Comparison of ENCODE assay signal across 8 mouse cellular contexts in the genomic region with DNA sequence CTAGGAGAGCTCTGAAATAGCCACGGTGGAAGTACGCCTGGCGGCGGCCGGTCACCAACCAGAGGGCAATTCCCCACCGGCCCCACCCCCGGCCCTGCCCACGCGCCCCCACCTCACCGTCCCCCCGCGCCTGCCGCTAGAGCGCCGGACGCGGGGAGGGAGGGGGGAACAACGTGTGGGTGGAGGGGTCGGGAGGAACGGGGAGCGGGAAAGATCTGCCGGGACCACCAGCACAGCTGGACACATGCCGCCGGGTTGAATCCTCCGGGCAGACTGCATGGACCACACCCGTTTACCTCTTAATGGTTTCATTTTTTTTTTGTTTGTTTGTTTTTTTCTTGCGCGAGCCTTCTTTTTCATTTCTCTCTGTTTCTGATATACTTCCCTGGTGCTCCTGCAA.
DNase-seq lines count a peak whose midpoint lies in the region; ATAC-seq lines count a peak whose summit lies in the region.

No protein-coding gene starts in this region.

- DNase-seq in CD4-positive helper T cell, adult 2 months (ENCODE audit: low read depth, low spot score), result peak; percentile 89
- DNase-seq in Muller cell, postnatal 12 days (ENCODE audit: inconsistent ontology term), result peak; percentile 79
- peak; percentile 57 to 81 for DNase-seq in cerebellum, postnatal 25 days
- DNase-seq in kidney, postnatal 14 days, result peak; percentile 80
- peak; percentile 2 for DNase-seq in lung, postnatal 36 days
- DNase-seq in right cerebral cortex, adult 2 months (ENCODE audit: low spot score in 2 of 2), result peak; percentile 5 to 21
- peak; percentile 51 to 96 for DNase-seq in urinary bladder, postnatal 4 days (ENCODE audit: low spot score in 2 of 2)

- peak; percentile 99 for ATAC-seq in granulocyte monocyte progenitor cell, adult 5-6 weeks (replicated peaks; ENCODE audit: poor library complexity, severe bottlenecking)

Comparison
In these comparisons a context has a peak if more than half of its experiments do, and no peak if none do; other contexts are left out.
1. Peak in every context shown above with its lines: DNase-seq and ATAC-seq.
2. DNase-seq: peak in every context shown above with its lines; median percentile 89 in CD4-positive helper T cell, adult 2 months; 80 in kidney, postnatal 14 days; 79 in Muller cell, postnatal 12 days; 74 in urinary bladder, postnatal 4 days; 69 in cerebellum, postnatal 25 days; 13 in right cerebral cortex, adult 2 months; 2 in lung, postnatal 36 days.